Mouse (Mus musculus): Measurements from ENCODE around the gene Cep112. TPM values are rescaled to one million over a fixed set of nuclear protein-coding genes. Genes with fewer than 3 reads are reported as not detected.

Cep112 gene
- 10 to 100 TPM; 11.5 to 11.8 TPM for total RNA-seq (2021)

- intact Hi-C loops (cut with DNase I): no loop called here
- DNase-seq (ENCODE audit: low spot score): peak; percentile 99
Observed at GRCm38 (mm10) chr11:108424889-108425591, at the start of gene Cep112. Gene Cep112 (plus strand): TSS chr11:108425192.

GRCm38 (mm10) chr11:108376815-108377214 lies 48.2 kb upstream of the Cep112 start:
- intact Hi-C loops (cut with DNase I): loop anchor here (10.0 kb wide), 1 partner anchor 512 kb away; no protein-coding TSS in a partner anchor
- no peak for DNase-seq (ENCODE audit: low spot score)

GRCm38 (mm10) chr11:108377680-108378362 lies 47.2 kb upstream of the Cep112 start:
- DNase-seq (ENCODE audit: low spot score): peak; percentile 16
- intact Hi-C loops (cut with DNase I): loop anchor here (1.0 to 10.0 kb wide), 3 partner anchors 250 to 513 kb away; no protein-coding TSS in a partner anchor

- DNase-seq (ENCODE audit: low spot score): no peak
- intact Hi-C loops (cut with DNase I): loop anchor here (1.0 to 10.0 kb wide), 3 partner anchors 250 to 514 kb away; no protein-coding TSS in a partner anchor
Observed at GRCm38 (mm10) chr11:108378363-108378751, 46.6 kb upstream of the Cep112 start.

GRCm38 (mm10) chr11:108382664-108383063 lies 42.3 kb upstream of the Cep112 start:
- no peak for DNase-seq (ENCODE audit: low spot score)
- intact Hi-C loops (cut with DNase I): no loop called here

- intact Hi-C loops (cut with DNase I): no loop called here
- DNase-seq (ENCODE audit: low spot score): no peak
Observed at GRCm38 (mm10) chr11:108384920-108385665, 39.9 kb upstream of the Cep112 start.

- no peak for DNase-seq (ENCODE audit: low spot score)
- intact Hi-C loops (cut with DNase I): no loop called here
Observed at GRCm38 (mm10) chr11:108385666-108386024, 39.3 kb upstream of the Cep112 start.

GRCm38 (mm10) chr11:108395061-108395460 lies 29.9 kb upstream of the Cep112 start:
- no peak for DNase-seq (ENCODE audit: low spot score)
- intact Hi-C loops (cut with DNase I): no loop called here

- intact Hi-C loops (cut with DNase I): no loop called here
- DNase-seq (ENCODE audit: low spot score): no peak
Observed at GRCm38 (mm10) chr11:108396076-108396829, 28.7 kb upstream of the Cep112 start.

GRCm38 (mm10) chr11:108409876-108410644 lies 14.9 kb upstream of the Cep112 start:
- intact Hi-C loops (cut with DNase I): no loop called here

GRCm38 (mm10) chr11:108416360-108416759 lies 8.6 kb upstream of the Cep112 start:
- no peak for DNase-seq (ENCODE audit: low spot score)
- intact Hi-C loops (cut with DNase I): no loop called here

More at GRCm38 (mm10) chr11:108409876-108410644, 14.9 kb upstream of the Cep112 start:
- no peak for DNase-seq (ENCODE audit: low spot score)

- no peak for DNase-seq (ENCODE audit: low spot score)
Observed at GRCm38 (mm10) chr11:108418540-108418939, 6.5 kb upstream of the Cep112 start.

GRCm38 (mm10) chr11:108419242-108419641 lies 5.8 kb upstream of the Cep112 start:
- intact Hi-C loops (cut with DNase I): no loop called here

More at GRCm38 (mm10) chr11:108418540-108418939, 6.5 kb upstream of the Cep112 start:
- intact Hi-C loops (cut with DNase I): no loop called here

GRCm38 (mm10) chr11:108420751-108421150 lies 4.2 kb upstream of the Cep112 start:
- no peak for DNase-seq (ENCODE audit: low spot score)
- intact Hi-C loops (cut with DNase I): no loop called here

More at GRCm38 (mm10) chr11:108419242-108419641, 5.8 kb upstream of the Cep112 start:
- no peak for DNase-seq (ENCODE audit: low spot score)

GRCm38 (mm10) chr11:108423221-108423620 lies 1.8 kb upstream of the Cep112 start:
- intact Hi-C loops (cut with DNase I): no loop called here
- DNase-seq (ENCODE audit: low spot score): no peak

GRCm38 (mm10) chr11:108424111-108424510 lies 881 bp upstream of the Cep112 start:
- no peak for DNase-seq (ENCODE audit: low spot score)
- intact Hi-C loops (cut with DNase I): no loop called here

GRCm38 (mm10) chr11:108425592-108425921 lies 565 bp downstream of the Cep112 start:
- no peak for DNase-seq (ENCODE audit: low spot score)
- intact Hi-C loops (cut with DNase I): no loop called here

- intact Hi-C loops (cut with DNase I): no loop called here
- no peak for DNase-seq (ENCODE audit: low spot score)
Observed at GRCm38 (mm10) chr11:108426086-108426485, 1.1 kb downstream of the Cep112 start.

- intact Hi-C loops (cut with DNase I): no loop called here
- no peak for DNase-seq (ENCODE audit: low spot score)
Observed at GRCm38 (mm10) chr11:108427191-108427590, 2.2 kb downstream of the Cep112 start.
